Mouse (Mus musculus) neutrophil, adult 65 days (primary cell): ENCODE results near the gene Plxdc1. TPM values are rescaled to one million over a fixed set of nuclear protein-coding genes. Genes with fewer than 3 reads are reported as not detected.

Experiments used
- total RNA-seq: library from RNA; stranded (reverse); gene quantifications from 2 replicates; pipeline ENCODE4 v1.2.4, GENCODE M21; 2023

Plxdc1 gene
- 5.1 and 5.4 TPM in 2 replicates for total RNA-seq

GRCm38 (mm10) chr11:97985727-97986677 is at the start of gene Plxdc1:
TSS of gene Plxdc1 (minus strand) at chr11:97986444.

GRCm38 (mm10) chr11:98026570-98027296 is 40.5 kb upstream of the Plxdc1 start, which contains the start of gene Rpl19:
TSS of gene Rpl19 (plus strand) at chr11:98026710.

GRCm38 (mm10) chr11:98022555-98023371 is 36.5 kb upstream of the Plxdc1 start, which contains the start of gene Cacnb1:
TSS of gene Cacnb1 (minus strand) at chr11:98023034.

GRCm38 (mm10) chr11:97995564-97996288 is 9.5 kb upstream of the Plxdc1 start, which contains the start of gene Arl5c:
TSS of gene Arl5c (minus strand) at chr11:97996181.

GRCm38 (mm10) chr11:97883918-97884600 is 102.2 kb downstream of the Plxdc1 start, which contains the start of gene Fbxo47:
TSS of gene Fbxo47 (minus strand) at chr11:97884154.

Other genes starting within 250 kb of the Plxdc1 start
- gene Pip4k2b, start 241.7 kb downstream of the Plxdc1 start, total RNA-seq = 21.9 and 24.1 TPM in 2 replicates
- 60.7 and 93.3 TPM in 2 replicates for gene Cwc25, start 219.9 kb downstream of the Plxdc1 start, total RNA-seq
- gene 1700001P01Rik, start 210.5 kb downstream of the Plxdc1 start, total RNA-seq = not detected in 2 replicates
- gene Rpl23, start 204.0 kb downstream of the Plxdc1 start, total RNA-seq = 395 and 426 TPM in 2 replicates
- 424 and 430 TPM in 2 replicates for gene Lasp1, start 187.4 kb downstream of the Plxdc1 start, total RNA-seq
- 0.69 and 0.91 TPM in 2 replicates for gene B230217C12Rik, start 145.7 kb downstream of the Plxdc1 start, total RNA-seq
- 0.44 TPM in 1 of 2 replicates, not detected in the other for gene Fbxo47, start 102.3 kb downstream of the Plxdc1 start, total RNA-seq
- gene Arl5c, start 9.7 kb upstream of the Plxdc1 start, total RNA-seq = 13.1 and 19.9 TPM in 2 replicates
- 0.88 and 0.92 TPM in 2 replicates for gene Cacnb1, start 36.6 kb upstream of the Plxdc1 start, total RNA-seq
- 456 and 517 TPM in 2 replicates for gene Rpl19, start 40.3 kb upstream of the Plxdc1 start, total RNA-seq
- 0.16 and 0.19 TPM in 2 replicates for gene Stac2, start 67.0 kb upstream of the Plxdc1 start, total RNA-seq
- 22.6 and 29.4 TPM in 2 replicates for gene Fbxl20, start 164.0 kb upstream of the Plxdc1 start, total RNA-seq
- 29.4 and 43.1 TPM in 2 replicates for gene Med1, start 206.8 kb upstream of the Plxdc1 start, total RNA-seq
- 78.0 and 93.6 TPM in 2 replicates for gene Cdk12, start 216.6 kb upstream of the Plxdc1 start, total RNA-seq